Mouse (Mus musculus) ES-E14 (cell line): Measurements from ENCODE around the gene Tmem170b.

Source experiments
- CHD2 ChIP-seq: IDR thresholded peaks from 2 replicates; pipeline ENCODE4 v1.6.1; 2014; ENCODE audit warnings: mild to moderate bottlenecking, low read depth, low read length, inconsistent platforms
- HCFC1 ChIP-seq: IDR thresholded peaks from 2 replicates; pipeline ENCODE4 v1.6.1; 2012; ENCODE audit warnings: low read length, inconsistent platforms, borderline replicate concordance; ENCODE audit not compliant: insufficient read depth
- ZNF384 ChIP-seq: IDR thresholded peaks from 2 replicates; pipeline ENCODE4 v1.6.1; 2012; ENCODE audit warnings: low read depth, low read length, inconsistent platforms

GRCm38 (mm10) chr13:41614982-41615381 lies 9.3 kb downstream of the Tmem170b start:
- TF ChIP-seq CHD2 (no peak), HCFC1 (no peak), ZNF384 (no peak)
